Mouse (Mus musculus) stomach, embryonic 15.5 days (tissue): ENCODE measurements around the gene Slc44a5. TPM values are rescaled to one million over a fixed set of nuclear protein-coding genes. Genes with fewer than 3 reads are reported as not detected.

Experiments
- ATAC-seq: fragments of 200-750 bp; cut with Nextera tagmentation; 2 replicates; pipeline ENCODE4 v1.8.0; 2017; ENCODE audit warnings: low read depth, moderate number of reproducible peaks, moderate TSS enrichment; ENCODE audit not compliant: insufficient read depth, low FRiP score
- H3K27ac ChIP-seq: fragments of 300-500 bp; sonication (generic); 2 replicates; pipeline ENCODE4 v1.5.1; 2015; ENCODE audit warnings: mild to moderate bottlenecking, inconsistent platforms
- H3K27me3 ChIP-seq: fragments of 300-500 bp; sonication (generic); replicated peaks from 2 replicates; pipeline ENCODE4 v1.6.1; 2015; ENCODE audit warnings: inconsistent platforms
- H3K36me3 ChIP-seq: fragments of 300-500 bp; sonication (generic); 2 replicates; pipeline ENCODE4 v1.6.1; 2015; ENCODE audit warnings: inconsistent platforms
- H3K4me1 ChIP-seq: fragments of 300-500 bp; sonication (generic); 2 replicates; pipeline ENCODE4 v1.6.1; 2015; ENCODE audit warnings: inconsistent platforms
- H3K4me2 ChIP-seq: fragments of 300-500 bp; sonication (generic); 2 replicates; pipeline ENCODE4 v1.6.1; 2015; ENCODE audit warnings: mild to moderate bottlenecking, inconsistent platforms
- H3K4me3 ChIP-seq: fragments of 300-500 bp; sonication (generic); replicated peaks from 2 replicates; pipeline ENCODE4 v1.5.1; 2015; ENCODE audit warnings: inconsistent platforms
- H3K9ac ChIP-seq: fragments of 300-500 bp; sonication (generic); 2 replicates; pipeline ENCODE4 v1.6.1; 2015; ENCODE audit warnings: inconsistent platforms
- H3K9me3 ChIP-seq: fragments of 300-500 bp; sonication (generic); 2 replicates; pipeline ENCODE4 v1.6.1; 2016; ENCODE audit warnings: inconsistent platforms
- WGBS: fragments of 180-500 bp; shearing (Covaris S2); methylation state at CpG from one replicate; pipeline ENCODE4 v1.1.7; 2015; 5-methylcytosine and 5-hydroxymethylcytosine counted together
- polyA plus RNA-seq: library from polyadenylated mRNA; unstranded; fragments of >200 nt; fragmentation: Nextera tagmentation; extraction: Ambion mirVana; gene quantifications from 2 replicates; pipeline ENCODE4 v1.2.1, GENCODE M21; 2015

The Slc44a5 gene
- polyA plus RNA-seq, 1 experiment from 2014 or later = 0.78 TPM

- WGBS = 60% methylated on average over 8 of the region's 8 CpGs
- Histone ChIP-seq H3K4me3 (no peak overlapping the region), H3K36me3 (no peaks in the 10 kb centered on the region), H3K4me2 (no peak overlapping the region), H3K9ac (no peak overlapping the region), H3K4me1 (no peaks in the 10 kb centered on the region), H3K27me3 (no peaks in the 10 kb centered on the region), H3K27ac (no peak overlapping the region), H3K9me3 (no peaks in the 10 kb centered on the region)
- no peak for ATAC-seq
These were observed 204.5 kb downstream of the Slc44a5 start for GRCm38 (mm10) chr3:154177665-154178305.

GRCm38 (mm10) chr3:154179423-154179920 is 206.2 kb downstream of the Slc44a5 start:
- Histone ChIP-seq H3K4me3 (no peak overlapping the region), H3K4me1 (no peaks in the 10 kb centered on the region), H3K4me2 (no peak overlapping the region), H3K9me3 (no peaks in the 10 kb centered on the region), H3K27me3 (no peaks in the 10 kb centered on the region), H3K36me3 (no peaks in the 10 kb centered on the region), H3K27ac (no peak overlapping the region), H3K9ac (no peak overlapping the region)
- ATAC-seq = no peak
- WGBS = 90% methylated on average over 2 of the region's 3 CpGs

GRCm38 (mm10) chr3:154182987-154183386 is 209.8 kb downstream of the Slc44a5 start:
- 78% methylated on average over 7 of the region's 7 CpGs for WGBS
- ATAC-seq = no peak
- no peak overlapping the region for H3K9ac ChIP-seq
- no peaks in the 10 kb centered on the region for H3K9me3 ChIP-seq
- no peak overlapping the region for H3K27ac ChIP-seq
- H3K4me1 ChIP-seq = no peaks in the 10 kb centered on the region
- H3K4me2 ChIP-seq = no peak overlapping the region
- H3K27me3 ChIP-seq = no peaks in the 10 kb centered on the region
- H3K36me3 ChIP-seq = no peaks in the 10 kb centered on the region
- H3K4me3 ChIP-seq = no peak overlapping the region

GRCm38 (mm10) chr3:154183957-154184356 is 210.7 kb downstream of the Slc44a5 start:
- H3K9me3 ChIP-seq = no peaks in the 10 kb centered on the region
- no peak overlapping the region for H3K4me2 ChIP-seq
- no peak overlapping the region for H3K9ac ChIP-seq
- 74% methylated on average over 9 of the region's 9 CpGs for WGBS
- no peaks in the 10 kb centered on the region for H3K36me3 ChIP-seq
- ATAC-seq = no peak
- H3K27me3 ChIP-seq = no peaks in the 10 kb centered on the region
- no peaks in the 10 kb centered on the region for H3K4me1 ChIP-seq
- H3K27ac ChIP-seq = no peak overlapping the region
- H3K4me3 ChIP-seq = no peak overlapping the region

GRCm38 (mm10) chr3:154188668-154189067 is 215.4 kb downstream of the Slc44a5 start:
- H3K4me1 ChIP-seq = peaks cover 3% of the 10 kb centered on the region; the same call in 1 of the 2 replicates
- WGBS = 31% methylated on average over 9 of the region's 9 CpGs
- H3K36me3 ChIP-seq = no peaks in the 10 kb centered on the region
- H3K9ac ChIP-seq = no peak overlapping the region
- no peaks in the 10 kb centered on the region for H3K27me3 ChIP-seq
- no peak overlapping the region for H3K27ac ChIP-seq
- H3K9me3 ChIP-seq = no peaks in the 10 kb centered on the region
- no peak overlapping the region for H3K4me2 ChIP-seq
- no peak overlapping the region for H3K4me3 ChIP-seq
- ATAC-seq = no peak

GRCm38 (mm10) chr3:154192328-154193030 is 219.2 kb downstream of the Slc44a5 start:
- H3K9me3 ChIP-seq = no peaks in the 10 kb centered on the region
- no peaks in the 10 kb centered on the region for H3K27me3 ChIP-seq
- H3K4me3 ChIP-seq = no peak overlapping the region
- peak; percentile 32; the same call in 1 of the 2 replicates for ATAC-seq
- no peaks in the 10 kb centered on the region for H3K36me3 ChIP-seq
- H3K27ac ChIP-seq = no peak overlapping the region
- H3K4me2 ChIP-seq = no peak overlapping the region
- H3K4me1 ChIP-seq = peaks cover 3% of the 10 kb centered on the region; the same call in 1 of the 2 replicates
- 30% methylated on average over 11 of the region's 14 CpGs for WGBS
- H3K9ac ChIP-seq = no peak overlapping the region

- no peaks in the 10 kb centered on the region for H3K27me3 ChIP-seq
- H3K9ac ChIP-seq = no peak overlapping the region
- no peak overlapping the region for H3K27ac ChIP-seq
- H3K9me3 ChIP-seq = no peaks in the 10 kb centered on the region
- ATAC-seq = peak; percentile 74; the same call in 1 of the 2 replicates
- H3K4me3 ChIP-seq = no peak overlapping the region
- WGBS = 60% methylated on average over 10 of the region's 10 CpGs
- no peaks in the 10 kb centered on the region for H3K36me3 ChIP-seq
- H3K4me1 ChIP-seq = peaks cover 3% of the 10 kb centered on the region; the same call in 1 of the 2 replicates
- H3K4me2 ChIP-seq = no peak overlapping the region
These were observed 220.1 kb downstream of the Slc44a5 start for GRCm38 (mm10) chr3:154193189-154193840.

GRCm38 (mm10) chr3:154200422-154200828 is 227.2 kb downstream of the Slc44a5 start:
- no peaks in the 10 kb centered on the region for H3K9me3 ChIP-seq
- H3K36me3 ChIP-seq = no peaks in the 10 kb centered on the region
- no peaks in the 10 kb centered on the region for H3K4me1 ChIP-seq
- H3K27ac ChIP-seq = no peak overlapping the region
- no peak overlapping the region for H3K9ac ChIP-seq
- WGBS = 31% methylated on average over 8 of the region's 8 CpGs
- no peak overlapping the region for H3K4me2 ChIP-seq
- H3K27me3 ChIP-seq = no peaks in the 10 kb centered on the region
- no peak overlapping the region for H3K4me3 ChIP-seq
- ATAC-seq = no peak

GRCm38 (mm10) chr3:154201796-154202195 is 228.6 kb downstream of the Slc44a5 start:
- Histone ChIP-seq H3K9me3 (no peaks in the 10 kb centered on the region), H3K4me3 (no peak overlapping the region), H3K4me2 (no peak overlapping the region), H3K27me3 (no peaks in the 10 kb centered on the region), H3K36me3 (no peaks in the 10 kb centered on the region), H3K4me1 (no peaks in the 10 kb centered on the region), H3K27ac (no peak overlapping the region), H3K9ac (no peak overlapping the region)
- 83% methylated on average over 12 of the region's 12 CpGs for WGBS
- ATAC-seq = no peak

- H3K4me3 ChIP-seq = no peak overlapping the region
- 74% methylated on average over 13 of the region's 13 CpGs for WGBS
- H3K36me3 ChIP-seq = no peaks in the 10 kb centered on the region
- H3K4me2 ChIP-seq = no peak overlapping the region
- H3K9me3 ChIP-seq = no peaks in the 10 kb centered on the region
- H3K27me3 ChIP-seq = no peaks in the 10 kb centered on the region
- no peak for ATAC-seq
- H3K9ac ChIP-seq = no peak overlapping the region
- no peaks in the 10 kb centered on the region for H3K4me1 ChIP-seq
- no peak overlapping the region for H3K27ac ChIP-seq
These were observed 229.1 kb downstream of the Slc44a5 start for GRCm38 (mm10) chr3:154202383-154202782.

GRCm38 (mm10) chr3:154208479-154208878 is 235.2 kb downstream of the Slc44a5 start:
- Histone ChIP-seq H3K4me3 (no peak overlapping the region), H3K9ac (no peak overlapping the region), H3K4me1 (no peaks in the 10 kb centered on the region), H3K27ac (no peak overlapping the region), H3K36me3 (no peaks in the 10 kb centered on the region), H3K4me2 (no peak overlapping the region), H3K9me3 (no peaks in the 10 kb centered on the region), H3K27me3 (no peaks in the 10 kb centered on the region)
- ATAC-seq = no peak
- WGBS = 83% methylated on average over 2 of the region's 2 CpGs

- 32% methylated on average over 4 of the region's 4 CpGs for WGBS
These were observed 236.0 kb downstream of the Slc44a5 start for GRCm38 (mm10) chr3:154209201-154209754.

More at GRCm38 (mm10) chr3:154209201-154209754, 236.0 kb downstream of the Slc44a5 start:
- no peak for ATAC-seq
- Histone ChIP-seq H3K9ac (no peak overlapping the region), H3K27me3 (no peaks in the 10 kb centered on the region), H3K4me3 (no peak overlapping the region), H3K36me3 (no peaks in the 10 kb centered on the region), H3K27ac (no peak overlapping the region), H3K4me1 (no peaks in the 10 kb centered on the region), H3K4me2 (no peak overlapping the region), H3K9me3 (no peaks in the 10 kb centered on the region)
